Mouse (Mus musculus): ENCODE measurements at regions not wholly inside any gene's neighbourhood (a gene's known extent, or its start where the extent isn't known, plus 50 kb on each side); places are given as distances from the start of the nearest gene placed in this dataset.
A peak's percentile ranks its signal among the peaks of the same experiment; 100 is the strongest.

GRCm38 (mm10) chr10:34824121-34824520, 340.9 kb downstream of the Frk start:
- H3K9ac ChIP-seq (ENCODE audit: insufficient read depth, low read depth) = no peak overlapping the region
- H3K9me3 ChIP-seq (replicated peaks; ENCODE audit: low read length) = no peaks in the 10 kb centered on the region
- TF ChIP-seq MAFK (IDR thresholded peaks at IDR 0.05; ENCODE audit: insufficient replicate concordance, low read length) = peak; percentile 71
- no peak for TF ChIP-seq SIN3A (IDR thresholded peaks at IDR 0.05; ENCODE audit: low read length)
- TF ChIP-seq USF1 (IDR thresholded peaks at IDR 0.05; ENCODE audit: low read depth, low read length) = no peak
- H3K36me3 ChIP-seq (replicated peaks in 1 of 2; ENCODE audit: control insufficient read depth in 1 of 2, insufficient read depth in 1 of 2, low read length in 1 of 2) = no peaks in the 10 kb centered on the region
- H3K27me3 ChIP-seq (replicated peaks) = no peaks in the 10 kb centered on the region
- no peak overlapping the region for H3K4me2 ChIP-seq (ENCODE audit: insufficient read depth, low read depth, poor library complexity, severe bottlenecking)
- no peaks in the 10 kb centered on the region for H3K4me1 ChIP-seq (ENCODE audit: control insufficient read depth in 1 of 2, insufficient read depth in 2 of 2)
- no peak for DNase-seq (ENCODE audit: extremely low read depth)
- H3K4me3 ChIP-seq (replicated peaks in 1 of 3; ENCODE audit: low read depth in 2 of 3, low read length in 2 of 3, poor library complexity in 1 of 3) = no peak overlapping the region
- H3K79me2 ChIP-seq (replicated peaks; ENCODE audit: control insufficient read depth, extremely low read depth, insufficient read depth, poor library complexity, severe bottlenecking) = no peaks in the 10 kb centered on the region
- in situ Hi-C loops (cut with MboI; ENCODE audit: low pct_ligation_motif_present, low pct_unique_long_range_greater_than_20kb, low sequenced_read_pairs) (no loop called here), dilution Hi-C loops (cut with MboI; ENCODE audit: extremely low pct_ligation_motif_present, extremely low pct_unique_long_range_greater_than_20kb, low sequenced_read_pairs) (no loop called here)
- H3K27ac ChIP-seq (ENCODE audit: insufficient read depth, low read depth) = no peak overlapping the region

GRCm38 (mm10) chr10:34842015-34842504, 358.9 kb downstream of the Frk start:
- Histone ChIP-seq H3K4me2 (ENCODE audit: insufficient read depth, low read depth, poor library complexity, severe bottlenecking) (no peak overlapping the region), H3K9me3 (replicated peaks; ENCODE audit: low read length) (no peaks in the 10 kb centered on the region), H3K27me3 (replicated peaks) (no peaks in the 10 kb centered on the region), H3K79me2 (replicated peaks; ENCODE audit: control insufficient read depth, extremely low read depth, insufficient read depth, poor library complexity, severe bottlenecking) (no peaks in the 10 kb centered on the region), H3K4me1 (ENCODE audit: control insufficient read depth in 1 of 2, insufficient read depth in 2 of 2) (no peaks in the 10 kb centered on the region), H3K36me3 (replicated peaks in 1 of 2; ENCODE audit: control insufficient read depth in 1 of 2, insufficient read depth in 1 of 2, low read length in 1 of 2) (no peaks in the 10 kb centered on the region), H3K27ac (ENCODE audit: insufficient read depth, low read depth) (no peak overlapping the region), H3K9ac (ENCODE audit: insufficient read depth, low read depth) (no peak overlapping the region), H3K4me3 (replicated peaks in 1 of 3; ENCODE audit: low read depth in 2 of 3, low read length in 2 of 3, poor library complexity in 1 of 3) (no peak overlapping the region)
- dilution Hi-C loops (cut with MboI; ENCODE audit: extremely low pct_ligation_motif_present, extremely low pct_unique_long_range_greater_than_20kb, low sequenced_read_pairs) = no loop called here
- in situ Hi-C loops (cut with MboI; ENCODE audit: low pct_ligation_motif_present, low pct_unique_long_range_greater_than_20kb, low sequenced_read_pairs) = no loop called here
- TF ChIP-seq RCOR1 (conservative IDR thresholded peaks at IDR 0.05; ENCODE audit: low read depth, low read length) = no peak
- TF ChIP-seq NRF1 (IDR thresholded peaks at IDR 0.05; ENCODE audit: low read depth, low read length) = no peak
- TF ChIP-seq POLR2AphosphoS2 (IDR thresholded peaks at IDR 0.05; ENCODE audit: low read depth, low read length) = no peak
- no peak for TF ChIP-seq CTCF (conservative IDR thresholded peaks at IDR 0.05 in 1 of 2, IDR thresholded peaks at IDR 0.05 in 1 of 2; ENCODE audit: low read depth in 2 of 2, low read length in 2 of 2)
- no peak for TF ChIP-seq KAT2A (IDR thresholded peaks at IDR 0.05; ENCODE audit: insufficient replicate concordance, low read length)
- no peak for TF ChIP-seq IRF4 (IDR thresholded peaks at IDR 0.05; ENCODE audit: low read depth, low read length)
- no peak for TF ChIP-seq RAD21 (IDR thresholded peaks at IDR 0.05; ENCODE audit: low read depth, low read length)
- DNase-seq (ENCODE audit: extremely low read depth) = no peak

- Histone ChIP-seq H3K9ac (ENCODE audit: insufficient read depth, low read depth) (no peak overlapping the region), H3K79me2 (replicated peaks; ENCODE audit: control insufficient read depth, extremely low read depth, insufficient read depth, poor library complexity, severe bottlenecking) (no peaks in the 10 kb centered on the region), H3K27me3 (replicated peaks) (no peaks in the 10 kb centered on the region), H3K4me1 (ENCODE audit: control insufficient read depth in 1 of 2, insufficient read depth in 2 of 2) (no peaks in the 10 kb centered on the region), H3K27ac (ENCODE audit: insufficient read depth, low read depth) (no peak overlapping the region), H3K4me3 (replicated peaks in 1 of 3; ENCODE audit: low read depth in 2 of 3, low read length in 2 of 3, poor library complexity in 1 of 3) (no peak overlapping the region), H3K9me3 (replicated peaks; ENCODE audit: low read length) (no peaks in the 10 kb centered on the region), H3K4me2 (ENCODE audit: insufficient read depth, low read depth, poor library complexity, severe bottlenecking) (no peak overlapping the region), H3K36me3 (replicated peaks in 1 of 2; ENCODE audit: control insufficient read depth in 1 of 2, insufficient read depth in 1 of 2, low read length in 1 of 2) (no peaks in the 10 kb centered on the region)
- in situ Hi-C loops (cut with MboI; ENCODE audit: low pct_ligation_motif_present, low pct_unique_long_range_greater_than_20kb, low sequenced_read_pairs) = no loop called here
- dilution Hi-C loops (cut with MboI; ENCODE audit: extremely low pct_ligation_motif_present, extremely low pct_unique_long_range_greater_than_20kb, low sequenced_read_pairs) = no loop called here
- TF ChIP-seq IRF4 (IDR thresholded peaks at IDR 0.05; ENCODE audit: low read depth, low read length) (no peak), ETS1 (conservative IDR thresholded peaks at IDR 0.05; ENCODE audit: low read depth, low read length) (no peak), PAX5 (IDR thresholded peaks at IDR 0.05; ENCODE audit: low read length) (no peak), SIN3A (IDR thresholded peaks at IDR 0.05; ENCODE audit: low read length) (no peak), UBTF (IDR thresholded peaks at IDR 0.05; ENCODE audit: low read depth, low read length) (no peak), RCOR1 (conservative IDR thresholded peaks at IDR 0.05; ENCODE audit: low read depth, low read length) (no peak), KAT2A (IDR thresholded peaks at IDR 0.05; ENCODE audit: insufficient replicate concordance, low read length) (no peak), GABPA (IDR thresholded peaks at IDR 0.05; ENCODE audit: insufficient replicate concordance, low read depth, low read length) (no peak), POLR2A (IDR thresholded peaks at IDR 0.05; ENCODE audit: low read depth, low read length) (no peak), POLR2AphosphoS2 (IDR thresholded peaks at IDR 0.05; ENCODE audit: low read depth, low read length) (no peak), EP300 (IDR thresholded peaks at IDR 0.05; ENCODE audit: low read length) (no peak)
- DNase-seq (ENCODE audit: extremely low read depth) = no peak
Observed at GRCm38 (mm10) chr10:34856494-34857146, 373.4 kb downstream of the Frk start.

All from CH12.LX (cell line).